Mouse (Mus musculus) heart, embryonic 13.5 days (tissue): ENCODE results near the gene Gstp3. TPM values are rescaled to one million over a fixed set of nuclear protein-coding genes. Genes with fewer than 3 reads are reported as not detected.
"Not testable (repeated sequence)": the region's sequence is repeated elsewhere in the genome, so short reads cannot be mapped to it uniquely, and the experiment has no call there.

ENCODE experiments used
- ATAC-seq: fragments of 200-750 bp; cut with Nextera tagmentation; 2 replicates; pipeline ENCODE4 v1.8.0; 2017; ENCODE audit warnings: moderate TSS enrichment; ENCODE audit not compliant: insufficient number of reproducible peaks, low FRiP score, low TSS enrichment; ENCODE audit errors: extremely low read depth
- H3K27ac ChIP-seq: fragments of 300-500 bp; sonication (generic); replicated peaks from 2 replicates; pipeline ENCODE4 v1.5.1; 2015; ENCODE audit warnings: moderate library complexity, mild to moderate bottlenecking, inconsistent platforms
- H3K27me3 ChIP-seq: fragments of 300-500 bp; sonication (generic); replicated peaks from 2 replicates; pipeline ENCODE4 v1.6.1; 2015; ENCODE audit warnings: mild to moderate bottlenecking, inconsistent platforms
- H3K36me3 ChIP-seq: fragments of 300-500 bp; sonication (generic); 2 replicates; pipeline ENCODE4 v1.6.1; 2015; ENCODE audit warnings: mild to moderate bottlenecking, inconsistent platforms
- H3K4me1 ChIP-seq: fragments of 300-500 bp; sonication (generic); 2 replicates; pipeline ENCODE4 v1.6.1; 2015; ENCODE audit warnings: inconsistent platforms
- H3K4me2 ChIP-seq: fragments of 300-500 bp; sonication (generic); 2 replicates; pipeline ENCODE4 v1.6.1; 2015; ENCODE audit warnings: inconsistent platforms, mild to moderate bottlenecking, moderate library complexity
- H3K4me3 ChIP-seq: fragments of 300-500 bp; sonication (generic); 2 replicates; pipeline ENCODE4 v1.5.1; 2015; ENCODE audit warnings: moderate library complexity, mild to moderate bottlenecking, inconsistent platforms
- H3K9ac ChIP-seq: fragments of 300-500 bp; sonication (generic); 2 replicates; pipeline ENCODE4 v1.6.1; 2015; ENCODE audit warnings: inconsistent platforms, mild to moderate bottlenecking, moderate library complexity
- H3K9me3 ChIP-seq: fragments of 300-500 bp; sonication (generic); 2 replicates; pipeline ENCODE4 v1.6.1; 2016; ENCODE audit warnings: inconsistent platforms
- WGBS: fragments of 180-500 bp; shearing (Covaris S2); methylation state at CpG from one replicate; pipeline ENCODE4 v1.1.7; 2015; ENCODE audit warnings: mixed read lengths; 5-methylcytosine and 5-hydroxymethylcytosine counted together
- polyA plus RNA-seq: library from polyadenylated mRNA; unstranded; fragments of >200 nt; fragmentation: Nextera tagmentation; extraction: Ambion mirVana; gene quantifications from 2 replicates; pipeline ENCODE4 v1.2.1, GENCODE M21; 2015

Gstp3 gene
- polyA plus RNA-seq, 1 experiment from 2014 or later: 0.29 TPM

DNA sequence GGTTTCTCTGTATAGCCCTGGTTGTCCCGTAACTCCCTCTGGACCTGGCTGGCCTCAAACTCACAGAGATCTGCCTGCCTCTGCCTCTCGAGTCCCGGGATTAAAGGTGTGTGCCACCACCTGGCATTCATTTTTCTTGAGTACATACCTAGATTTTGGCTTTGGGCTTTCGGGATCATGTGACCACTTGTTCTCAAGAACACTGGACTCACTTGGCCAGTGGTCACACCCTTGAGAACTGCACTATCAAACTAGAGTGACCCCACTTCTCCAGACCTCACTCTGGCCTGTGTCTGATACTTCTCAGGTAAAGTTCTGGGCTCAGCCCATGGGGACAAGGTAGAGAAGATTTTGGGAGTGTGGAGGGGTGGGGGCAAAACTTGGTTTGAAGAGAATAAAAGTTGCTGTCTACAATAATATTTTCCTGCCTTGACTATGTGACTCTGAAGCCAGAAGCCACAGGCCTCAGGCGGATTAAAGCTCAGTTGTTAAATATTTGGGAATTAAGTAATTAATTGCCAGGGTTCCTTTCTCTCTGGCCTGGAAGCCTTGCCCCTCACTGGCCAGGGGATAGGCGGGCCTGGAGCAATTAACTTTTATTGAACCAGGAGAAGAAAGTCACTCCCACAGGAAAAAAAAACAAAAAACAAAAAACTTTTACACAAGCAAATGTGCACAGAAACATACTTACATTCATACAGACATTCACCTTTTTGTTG, 13.5 kb upstream of the Gstp3 start:
- H3K27ac ChIP-seq: no peak overlapping the region
- H3K4me2 ChIP-seq: no peak overlapping the region
- H3K36me3 ChIP-seq: no peaks in the 10 kb centered on the region
- H3K27me3 ChIP-seq: no peaks in the 10 kb centered on the region; the same call in 1 of the 2 replicates
- WGBS: 73% methylated on average over 6 of the region's 6 CpGs
- no peak overlapping the region for H3K9ac ChIP-seq
- no peak for ATAC-seq
- no peaks in the 10 kb centered on the region for H3K9me3 ChIP-seq
- no peaks in the 10 kb centered on the region for H3K4me1 ChIP-seq
- H3K4me3 ChIP-seq: no peak overlapping the region

DNA sequence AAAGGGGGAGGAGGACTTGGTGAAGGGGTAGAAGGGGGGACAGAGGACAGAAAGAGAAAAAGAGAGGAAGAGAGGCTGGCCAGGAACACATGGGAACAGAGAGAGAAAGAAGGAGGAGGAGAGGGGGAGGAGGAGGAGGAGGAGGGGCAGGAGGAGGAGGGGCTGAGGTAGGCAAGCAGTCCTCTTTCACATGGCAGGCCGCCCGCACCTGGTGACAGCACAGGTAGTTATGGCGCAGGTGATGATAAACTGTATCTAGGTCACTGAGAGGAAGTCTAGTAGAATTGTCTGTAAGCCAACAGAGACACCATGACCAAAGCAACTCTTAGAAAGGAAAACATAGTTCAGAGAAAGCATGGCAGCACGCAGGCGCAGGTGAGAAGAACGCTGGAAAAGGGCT, 12.0 kb upstream of the Gstp3 start:
- Histone ChIP-seq H3K9ac (no peak overlapping the region), H3K36me3 (no peaks in the 10 kb centered on the region), H3K9me3 (no peaks in the 10 kb centered on the region), H3K27me3 (no peaks in the 10 kb centered on the region; the same call in 1 of the 2 replicates), H3K27ac (no peak overlapping the region), H3K4me2 (no peak overlapping the region), H3K4me3 (no peak overlapping the region), H3K4me1 (no peaks in the 10 kb centered on the region)
- WGBS: 81% methylated on average over 6 of the region's 6 CpGs
- no peak for ATAC-seq

DNA sequence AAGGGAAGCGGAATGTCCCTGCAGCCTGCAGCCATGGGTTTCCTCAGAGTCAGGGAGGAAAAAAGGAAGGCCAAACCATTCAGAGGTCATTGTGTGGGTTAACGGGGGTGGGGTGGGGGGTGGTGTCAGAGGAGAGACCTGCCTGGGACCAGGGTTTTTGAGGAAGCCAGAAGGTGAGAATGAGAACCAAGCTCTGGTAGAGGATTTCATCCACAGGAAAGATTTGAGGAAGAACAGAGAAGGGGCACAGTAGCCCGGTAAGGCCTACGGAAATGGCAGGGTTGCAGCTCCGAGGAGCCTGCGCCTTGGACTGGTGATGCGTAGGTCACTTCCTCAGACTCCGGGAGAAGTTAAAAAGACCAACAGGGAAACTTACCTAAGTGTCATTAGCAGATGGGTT, 11.4 kb upstream of the Gstp3 start:
- ATAC-seq: no peak
- H3K9me3 ChIP-seq: no peaks in the 10 kb centered on the region
- no peaks in the 10 kb centered on the region for H3K36me3 ChIP-seq
- no peaks in the 10 kb centered on the region for H3K4me1 ChIP-seq
- no peak overlapping the region for H3K4me2 ChIP-seq
- H3K27ac ChIP-seq: no peak overlapping the region
- H3K4me3 ChIP-seq: no peak overlapping the region
- no peak overlapping the region for H3K9ac ChIP-seq
- WGBS: 70% methylated on average over 8 of the region's 8 CpGs
- no peaks in the 10 kb centered on the region; the same call in 1 of the 2 replicates for H3K27me3 ChIP-seq

DNA sequence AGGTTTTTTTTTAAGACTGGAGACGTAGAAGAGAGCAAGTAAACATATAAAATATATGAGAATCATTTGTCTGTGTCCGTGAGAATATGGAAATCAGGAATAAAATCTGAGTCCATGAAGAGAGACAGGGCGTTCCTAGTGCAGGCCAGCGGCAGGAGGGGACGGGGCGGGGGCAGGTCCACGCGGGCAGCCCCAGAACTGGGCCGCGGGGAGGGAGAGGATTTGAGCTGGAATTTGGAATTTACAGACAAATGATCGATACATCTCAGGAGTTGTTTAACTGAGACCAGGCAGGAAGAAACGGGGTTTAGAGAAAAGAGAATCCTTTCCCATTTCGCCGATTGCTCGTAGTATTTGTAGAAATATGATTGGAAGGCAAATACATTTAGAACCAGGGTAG, 10.9 kb upstream of the Gstp3 start:
- H3K9ac ChIP-seq: no peak overlapping the region
- no peaks in the 10 kb centered on the region; the same call in 1 of the 2 replicates for H3K27me3 ChIP-seq
- H3K4me2 ChIP-seq: no peak overlapping the region
- no peaks in the 10 kb centered on the region for H3K36me3 ChIP-seq
- WGBS: 70% methylated on average over 15 of the region's 15 CpGs
- no peak for ATAC-seq
- no peaks in the 10 kb centered on the region for H3K4me1 ChIP-seq
- H3K9me3 ChIP-seq: no peaks in the 10 kb centered on the region
- no peak overlapping the region for H3K4me3 ChIP-seq
- no peak overlapping the region for H3K27ac ChIP-seq

DNA sequence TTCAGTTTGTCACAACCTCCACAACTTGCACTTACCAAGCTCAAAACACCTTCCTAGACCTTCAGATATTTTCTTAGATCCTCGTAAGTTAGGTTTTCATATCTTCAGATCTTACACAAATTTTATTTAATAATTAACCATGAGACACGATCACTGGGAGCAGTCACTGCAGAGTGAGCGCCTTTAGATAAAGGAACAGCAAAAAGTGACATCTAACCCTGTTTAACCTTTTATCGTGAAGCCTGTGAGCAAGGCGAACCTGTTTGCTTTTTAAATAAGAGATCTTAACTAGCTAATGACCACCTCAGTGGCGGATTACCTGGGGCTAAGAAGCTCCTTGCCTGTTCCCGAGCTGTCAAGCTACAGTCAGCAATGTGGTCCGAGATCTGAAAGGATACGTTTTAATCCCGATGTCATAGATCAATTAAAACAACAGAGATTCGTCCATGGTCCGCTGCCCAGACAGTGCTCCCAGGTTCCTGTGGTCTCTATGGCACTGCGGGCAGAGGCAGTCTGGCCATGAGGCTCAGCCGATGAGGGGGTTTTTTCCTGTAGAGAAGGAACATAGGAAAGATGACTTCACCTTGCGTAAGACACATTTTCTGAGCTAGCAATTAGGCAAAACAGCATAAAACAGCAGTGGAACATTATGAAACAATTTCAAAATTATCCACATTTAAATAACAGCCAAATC, 9.5 kb upstream of the Gstp3 start:
- 71% methylated on average over 15 of the region's 15 CpGs for WGBS
- Histone ChIP-seq H3K4me1 (peaks cover 3% of the 10 kb centered on the region; the same call in 1 of the 2 replicates), H3K9me3 (no peaks in the 10 kb centered on the region), H3K27me3 (no peaks in the 10 kb centered on the region; the same call in 1 of the 2 replicates), H3K4me2 (no peak overlapping the region), H3K4me3 (no peak overlapping the region), H3K27ac (no peak overlapping the region), H3K36me3 (no peaks in the 10 kb centered on the region), H3K9ac (no peak overlapping the region)
- no peak for ATAC-seq

DNA sequence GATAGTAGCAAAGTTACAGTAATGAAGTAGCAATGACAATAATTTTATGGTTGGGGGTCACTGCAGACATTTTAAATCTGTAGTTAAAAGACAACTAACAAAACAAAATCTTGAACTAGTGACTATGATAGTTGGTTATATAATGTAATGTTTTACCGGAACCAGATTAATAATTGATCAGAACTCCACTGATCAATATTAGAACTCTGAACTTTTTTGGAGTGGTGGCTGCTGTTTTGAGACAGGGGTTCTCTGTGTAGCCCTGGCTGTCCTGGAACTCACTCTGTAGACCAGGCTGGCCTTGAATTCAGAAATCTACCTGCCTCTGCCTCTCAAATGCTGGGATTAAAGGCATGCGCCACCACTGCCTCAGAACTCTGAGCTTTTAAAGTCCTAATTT, 8.9 kb upstream of the Gstp3 start:
- H3K27ac ChIP-seq, H3K4me2 ChIP-seq: not testable (repeated sequence)
- 86% methylated on average over 2 of the region's 2 CpGs for WGBS

DNA sequence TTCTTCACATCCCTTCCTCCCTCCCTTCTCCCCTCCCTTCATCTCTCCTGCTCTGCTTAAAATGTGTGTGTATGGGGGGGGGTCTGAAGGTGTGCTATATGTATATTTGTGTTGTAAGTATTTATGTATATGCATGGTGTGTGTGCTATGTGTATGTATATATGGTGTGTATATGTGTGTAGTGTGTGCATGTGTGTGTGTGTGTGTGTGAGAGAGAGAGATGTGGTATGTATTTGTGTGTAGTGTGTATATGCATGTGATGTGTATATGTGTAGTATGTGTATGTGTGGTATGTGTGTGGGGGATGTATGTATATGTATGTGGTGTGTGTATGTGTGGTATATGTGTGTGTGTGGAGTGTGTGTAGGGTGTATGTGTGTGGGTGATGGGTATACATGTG, 7.5 kb upstream of the Gstp3 start:
- Histone ChIP-seq H3K4me2 (no peak overlapping the region), H3K36me3 (no peaks in the 10 kb centered on the region), H3K27me3 (no peaks in the 10 kb centered on the region; the same call in 1 of the 2 replicates), H3K4me1 (peaks cover 5% of the 10 kb centered on the region; the same call in 1 of the 2 replicates), H3K27ac (no peak overlapping the region), H3K4me3 (no peak overlapping the region), H3K9me3 (no peaks in the 10 kb centered on the region), H3K9ac (no peak overlapping the region)
- no peak for ATAC-seq

More for the DNA sequence above, 8.9 kb upstream of the Gstp3 start:
- not testable (repeated sequence) for H3K4me1 ChIP-seq, H3K36me3 ChIP-seq, H3K4me3 ChIP-seq, H3K9ac ChIP-seq, ATAC-seq, H3K9me3 ChIP-seq, H3K27me3 ChIP-seq

DNA sequence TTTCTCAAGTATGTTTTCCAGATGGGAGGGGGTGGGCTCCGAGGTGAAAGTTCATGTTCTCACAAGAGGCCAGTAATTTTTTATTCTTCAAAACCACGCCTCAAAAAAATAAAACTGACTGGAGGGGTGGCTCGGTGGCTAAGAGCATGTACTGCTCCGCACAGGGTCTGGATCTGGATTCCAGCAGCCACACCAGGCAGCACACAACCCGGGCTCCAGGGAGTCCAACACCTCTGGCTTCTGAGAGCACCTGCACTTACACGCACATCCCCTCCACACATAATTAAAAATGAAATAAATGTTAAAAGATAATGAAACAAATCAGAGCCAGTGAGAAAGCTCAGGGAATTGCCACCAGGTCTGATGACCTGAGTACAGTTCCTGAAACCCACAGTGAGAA, 6.9 kb upstream of the Gstp3 start:
- H3K4me3 ChIP-seq: no peak overlapping the region
- H3K27me3 ChIP-seq: no peaks in the 10 kb centered on the region; the same call in 1 of the 2 replicates
- 77% methylated on average over 6 of the region's 6 CpGs for WGBS
- no peak overlapping the region for H3K4me2 ChIP-seq
- no peaks in the 10 kb centered on the region for H3K9me3 ChIP-seq
- H3K4me1 ChIP-seq: peaks cover 5% of the 10 kb centered on the region; the same call in 1 of the 2 replicates
- no peak overlapping the region for H3K9ac ChIP-seq
- H3K36me3 ChIP-seq: no peaks in the 10 kb centered on the region
- ATAC-seq: no peak
- H3K27ac ChIP-seq: no peak overlapping the region

DNA sequence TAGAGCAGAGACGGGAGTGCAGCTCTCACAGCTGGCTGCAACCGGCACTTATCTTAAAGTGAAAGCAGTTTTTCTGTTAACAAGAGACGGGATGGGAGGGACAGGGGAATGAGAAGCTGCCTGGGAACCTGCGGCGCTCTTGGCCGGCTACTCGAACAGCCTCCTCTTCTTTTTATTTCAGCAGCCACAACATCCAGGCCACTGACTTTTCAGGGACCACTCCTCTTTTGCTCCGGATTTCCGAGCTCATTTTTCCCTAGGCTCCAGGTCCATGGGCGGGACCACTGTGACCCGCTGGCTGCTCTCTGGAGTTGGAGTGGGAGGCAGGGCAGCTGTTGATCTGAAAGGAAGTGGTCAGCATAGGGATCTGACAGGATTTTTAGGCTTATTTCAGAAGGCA, 5.1 kb upstream of the Gstp3 start:
- H3K4me1 ChIP-seq, ATAC-seq, H3K4me3 ChIP-seq, H3K27me3 ChIP-seq, H3K27ac ChIP-seq, H3K9me3 ChIP-seq, H3K9ac ChIP-seq, H3K36me3 ChIP-seq: not testable (repeated sequence)
- WGBS: 28% methylated on average over 6 of the region's 11 CpGs
- H3K4me2 ChIP-seq: peak overlapping the region; percentile 44

DNA sequence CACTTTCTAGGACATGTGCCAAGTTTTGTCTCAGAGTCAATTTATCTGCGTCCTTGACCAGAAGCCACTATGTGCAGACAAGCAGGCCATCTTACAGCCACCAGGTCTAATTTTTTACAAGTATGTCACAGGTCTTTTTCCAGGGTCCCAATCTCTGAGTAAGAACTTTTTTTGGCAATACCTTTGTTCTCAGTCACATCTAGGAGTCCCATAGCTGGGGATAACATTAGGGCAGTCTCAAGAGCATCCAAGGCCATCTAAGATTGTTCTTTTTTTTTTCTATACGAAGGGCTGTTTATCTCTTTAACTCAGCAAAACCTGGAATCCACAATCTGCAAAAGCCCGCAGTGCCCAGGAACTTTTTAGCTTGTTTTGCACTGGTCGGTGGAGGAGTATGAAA, 4.0 kb upstream of the Gstp3 start:
- H3K4me3 ChIP-seq, H3K9me3 ChIP-seq, ATAC-seq, H3K4me2 ChIP-seq, H3K36me3 ChIP-seq, H3K27me3 ChIP-seq, H3K4me1 ChIP-seq, H3K9ac ChIP-seq: not testable (repeated sequence)
- peak overlapping the region; percentile 54; the same call in 1 of the 2 replicates for H3K27ac ChIP-seq
- WGBS: 30% methylated on average over 4 of the region's 4 CpGs

DNA sequence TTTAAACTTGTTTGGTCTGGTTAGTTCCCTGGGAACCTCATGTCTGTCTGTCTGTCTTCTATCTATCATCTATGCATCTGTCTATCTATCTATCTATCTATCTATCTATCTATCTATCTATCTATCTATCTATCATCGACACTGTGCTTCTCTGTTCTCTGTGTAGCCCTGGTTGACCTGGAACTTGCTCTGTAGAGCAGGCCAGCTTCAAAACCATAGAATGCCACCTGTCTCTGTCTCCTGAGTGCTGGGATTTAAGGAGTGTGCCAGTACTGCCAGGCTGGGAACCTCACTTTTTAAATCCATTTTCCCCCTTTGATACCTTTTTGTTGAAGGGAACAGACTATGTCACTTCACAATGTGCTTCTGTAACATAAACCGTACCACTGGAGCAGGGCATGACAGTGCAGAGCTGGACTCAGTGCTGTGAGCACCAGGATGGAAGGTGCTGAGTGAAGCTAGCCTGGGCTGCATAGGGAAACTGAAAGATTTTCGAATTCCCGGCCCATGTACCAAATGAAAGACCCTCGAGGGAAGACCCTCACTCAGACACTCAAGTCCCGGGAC, 1.6 kb upstream of the Gstp3 start:
- Histone ChIP-seq H3K4me1 (peaks cover 22% of the 10 kb centered on the region), H3K4me3 (no peak overlapping the region), H3K4me2 (no peak overlapping the region), H3K36me3 (no peaks in the 10 kb centered on the region), H3K27ac (no peak overlapping the region), H3K27me3 (no peaks in the 10 kb centered on the region; the same call in 1 of the 2 replicates), H3K9me3 (no peaks in the 10 kb centered on the region), H3K9ac (no peak overlapping the region)
- ATAC-seq: no peak
- WGBS: 82% methylated on average over 6 of the region's 6 CpGs
